13 mouse cellular contexts compared by ENCODE assay signal in the genomic region with DNA sequence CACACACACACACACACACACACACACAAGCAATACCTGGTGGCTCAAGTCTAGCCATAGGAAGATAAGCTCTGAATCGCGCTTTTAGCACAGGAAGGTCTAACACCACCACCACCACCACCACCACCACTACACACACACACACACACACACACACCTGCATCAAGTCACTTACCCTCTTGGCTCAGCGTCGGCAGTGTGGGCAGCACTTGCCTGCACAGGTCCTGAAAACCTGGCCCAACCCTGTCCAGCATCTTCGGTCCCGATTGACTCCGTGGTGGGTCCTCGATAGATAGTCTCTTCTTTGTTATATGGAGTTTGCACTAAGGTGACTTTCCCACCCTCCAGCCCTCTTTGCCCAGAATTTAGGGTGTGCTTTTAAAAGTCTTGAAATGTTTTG. TPM values are rescaled to one million over a fixed set of nuclear protein-coding genes. Genes with fewer than 3 reads are reported as not detected.
DNase-seq lines count a peak whose midpoint lies in the region; ATAC-seq and TF ChIP-seq lines count a peak whose summit lies in the region.
"Had no signal": no experiment of that assay in that cellular context is flagged by ENCODE, and none has a peak within 500 bp of the region (broad histone marks: within the 10 kb centered on the region; RNA-seq: fewer than 3 reads in every experiment).

No protein-coding gene starts in this region.

- H3K27me3 ChIP-seq in intestine, embryonic 15.5 days (replicated peaks): no peaks in the 10 kb centered on the region
- no peaks in the 10 kb centered on the region for H3K27me3 ChIP-seq in intestine, embryonic 16.5 days (replicated peaks; ENCODE audit: control insufficient read depth, insufficient read depth, low read length)
- no peaks in the 10 kb centered on the region; the same call in 1 of the 2 replicates for H3K27me3 ChIP-seq in E14TG2a.4 (ENCODE audit: insufficient read depth, low read length)
- no peaks in the 10 kb centered on the region for H3K27me3 ChIP-seq in embryonic facial prominence, embryonic 11.5 days (ENCODE audit: control insufficient read depth, insufficient read depth, low read length)
- H3K27me3 ChIP-seq in hindbrain, postnatal 0 days (ENCODE audit: insufficient read depth, low read length): no peaks in the 10 kb centered on the region

- peak overlapping the region; percentile 41 for H3K4me2 ChIP-seq in intestine, embryonic 15.5 days (replicated peaks)
- H3K4me2 ChIP-seq in intestine, embryonic 16.5 days (ENCODE audit: low read depth, low read length): no peak overlapping the region
- H3K4me2 ChIP-seq in embryonic facial prominence, embryonic 11.5 days (ENCODE audit: low read depth, low read length): no peak overlapping the region
- peak overlapping the region; percentile 43 for H3K4me2 ChIP-seq in hindbrain, postnatal 0 days (ENCODE audit: low read depth, low read length)

- H3K9me3 ChIP-seq in intestine, embryonic 15.5 days: no peaks in the 10 kb centered on the region
- no peaks in the 10 kb centered on the region for H3K9me3 ChIP-seq in intestine, embryonic 16.5 days (ENCODE audit: control insufficient read depth, low read length)
- H3K9me3 ChIP-seq in E14TG2a.4 (ENCODE audit: low read length): no peaks in the 10 kb centered on the region
- H3K9me3 ChIP-seq in embryonic facial prominence, embryonic 11.5 days (replicated peaks; ENCODE audit: control insufficient read depth, low read length): no peaks in the 10 kb centered on the region
- H3K9me3 ChIP-seq in hindbrain, postnatal 0 days (ENCODE audit: low read length): no peaks in the 10 kb centered on the region

- no peaks in the 10 kb centered on the region for H3K36me3 ChIP-seq in intestine, embryonic 15.5 days
- H3K36me3 ChIP-seq in intestine, embryonic 16.5 days (ENCODE audit: control insufficient read depth, insufficient read depth, low read length): no peaks in the 10 kb centered on the region
- no peaks in the 10 kb centered on the region for H3K36me3 ChIP-seq in E14TG2a.4 (ENCODE audit: insufficient read depth, low read length)
- no peaks in the 10 kb centered on the region for H3K36me3 ChIP-seq in embryonic facial prominence, embryonic 11.5 days (replicated peaks; ENCODE audit: control insufficient read depth, insufficient read depth, low read depth, low read length)
- no peaks in the 10 kb centered on the region for H3K36me3 ChIP-seq in hindbrain, postnatal 0 days (ENCODE audit: insufficient read depth, low read length)

- no peak overlapping the region for H3K4me3 ChIP-seq in intestine, embryonic 15.5 days (replicated peaks)
- no peak overlapping the region for H3K4me3 ChIP-seq in intestine, embryonic 16.5 days (ENCODE audit: low read length)
- peak overlapping the region; percentile 37; the same call in 1 of the 2 replicates for H3K4me3 ChIP-seq in E14TG2a.4 (replicated peaks; ENCODE audit: low read length)
- H3K4me3 ChIP-seq in embryonic facial prominence, embryonic 11.5 days (ENCODE audit: low read depth, low read length): no peak overlapping the region
- H3K4me3 ChIP-seq in hindbrain, postnatal 0 days (ENCODE audit: low read length): no peak overlapping the region
- H3K4me3 ChIP-seq: layer of hippocampus, adult 2 months had no signal

- no peak overlapping the region for H3K9ac ChIP-seq in intestine, embryonic 15.5 days
- H3K9ac ChIP-seq in intestine, embryonic 16.5 days (ENCODE audit: low read depth, low read length): no peak overlapping the region
- no peak overlapping the region for H3K9ac ChIP-seq in embryonic facial prominence, embryonic 11.5 days (replicated peaks; ENCODE audit: low read length)
- H3K9ac ChIP-seq in hindbrain, postnatal 0 days (replicated peaks; ENCODE audit: low read length): no peak overlapping the region; the same call in 1 of the 2 replicates

- TF ChIP-seq CTCF in E14TG2a.4 (conservative IDR thresholded peaks at IDR 0.05; ENCODE audit: low read length): no peak
- no peak for TF ChIP-seq CTCF in hindbrain, postnatal 0 days (IDR thresholded peaks at IDR 0.05; ENCODE audit: low read depth)

- H3K27ac ChIP-seq in intestine, embryonic 15.5 days: no peak overlapping the region
- no peak overlapping the region for H3K27ac ChIP-seq in intestine, embryonic 16.5 days (ENCODE audit: low read length)
- H3K27ac ChIP-seq in embryonic facial prominence, embryonic 11.5 days (replicated peaks; ENCODE audit: low read depth, low read length): no peak overlapping the region
- H3K27ac ChIP-seq in hindbrain, postnatal 0 days: no peak overlapping the region
- H3K27ac ChIP-seq: layer of hippocampus, adult 2 months had no signal

- DNase-seq in embryonic facial prominence, embryonic 11.5 days (ENCODE audit: low spot score): no peak
- no peak for DNase-seq in hindbrain, postnatal 0 days (ENCODE audit: low spot score)
- no peak for DNase-seq in c-Kit-positive CD71-positive TER-119-positive erythroid progenitor cells, embryonic 14.5 days (ENCODE audit: low spot score)
- no peak for DNase-seq in spleen, adult 12 weeks (ENCODE audit: low spot score)
- no peak for DNase-seq in left cerebral cortex, adult 8-10 months (ENCODE audit: low spot score in 2 of 2)
- DNase-seq: right cerebral cortex, postnatal 4 days; thymus, postnatal 14 days had no signal

- 80% methylated on average over 8 of the region's 8 CpGs for WGBS in intestine, embryonic 15.5 days
- WGBS in intestine, embryonic 16.5 days: 83% methylated on average over 8 of the region's 8 CpGs
- WGBS in embryonic facial prominence, embryonic 11.5 days: 83% methylated on average over 8 of the region's 8 CpGs
- 81% methylated on average over 8 of the region's 8 CpGs for WGBS in hindbrain, postnatal 0 days

- H3K4me1 ChIP-seq in intestine, embryonic 15.5 days (replicated peaks): no peaks in the 10 kb centered on the region
- H3K4me1 ChIP-seq in intestine, embryonic 16.5 days (ENCODE audit: control insufficient read depth, insufficient read depth, low read length): no peaks in the 10 kb centered on the region
- peaks cover 33% of the 10 kb centered on the region for H3K4me1 ChIP-seq in E14TG2a.4 (replicated peaks; ENCODE audit: low read depth, low read length)
- no peaks in the 10 kb centered on the region for H3K4me1 ChIP-seq in embryonic facial prominence, embryonic 11.5 days (ENCODE audit: control insufficient read depth, insufficient read depth, low read length)
- H3K4me1 ChIP-seq in hindbrain, postnatal 0 days (ENCODE audit: insufficient read depth, low read length): no peaks in the 10 kb centered on the region

- ATAC-seq in intestine, embryonic 15.5 days: no peak
- no peak for ATAC-seq in intestine, embryonic 16.5 days
- 0 out of 2 replicates have a peak, but pooled peaks have one; percentile 32 for ATAC-seq in embryonic facial prominence, embryonic 11.5 days (replicated peaks; ENCODE audit: insufficient number of reproducible peaks, low FRiP score, low TSS enrichment, low read depth)
- ATAC-seq in hindbrain, postnatal 0 days: no peak

RNA-seq across cellular contexts. Expression of a gene that starts 0.4 kb away (rescaled TPM):
- polyA plus RNA-seq in intestine, embryonic 15.5 days (2015; fragmentation: Nextera tagmentation; extraction: Ambion mirVana): not detected in 2 replicates
- polyA plus RNA-seq in intestine, embryonic 16.5 days (2015; fragmentation: Nextera tagmentation; extraction: Ambion mirVana): not detected in 2 replicates
- polyA plus RNA-seq in embryonic facial prominence, embryonic 11.5 days (2014; fragmentation: Nextera tagmentation; extraction: Ambion mirVana): 0.46 and 0.55 TPM in 2 replicates
- 0.42 and 1.1 TPM in 2 replicates for total RNA-seq in hindbrain, postnatal 0 days (2014; rRNA removed)
- polyA plus RNA-seq in hindbrain, postnatal 0 days (2015; fragmentation: Nextera tagmentation; extraction: Ambion mirVana): 0.71 and 0.76 TPM in 2 replicates
- under 1 TPM; 0.46 to 0.79 (median 0.60) TPM for total RNA-seq in left cerebral cortex, adult 8-10 months (2022)
- total RNA-seq: liver, adult 2 months; neutrophil, adult 5-6 weeks had no signal
- polyA plus RNA-seq: liver, adult 2 months had no signal

RNA-seq across cellular contexts. Expression of a gene that starts 38.0 kb away (rescaled TPM):
- polyA plus RNA-seq in intestine, embryonic 15.5 days (2015; fragmentation: Nextera tagmentation; extraction: Ambion mirVana): 141 and 153 TPM in 2 replicates
- 121 and 134 TPM in 2 replicates for polyA plus RNA-seq in intestine, embryonic 16.5 days (2015; fragmentation: Nextera tagmentation; extraction: Ambion mirVana)
- 166 and 184 TPM in 2 replicates for polyA plus RNA-seq in embryonic facial prominence, embryonic 11.5 days (2014; fragmentation: Nextera tagmentation; extraction: Ambion mirVana)
- 53.0 and 64.4 TPM in 2 replicates for total RNA-seq in hindbrain, postnatal 0 days (2014; rRNA removed)
- 139 and 144 TPM in 2 replicates for polyA plus RNA-seq in hindbrain, postnatal 0 days (2015; fragmentation: Nextera tagmentation; extraction: Ambion mirVana)
- 100 to 1,000 TPM in 2 of 4 experiments, 10 to 100 TPM in 2; 77.0 to 100 (median 90.0) TPM for total RNA-seq in left cerebral cortex, adult 8-10 months (2022)

Comparison
In these comparisons a context has a peak if more than half of its experiments do, and no peak if none do; other contexts are left out.
1. H3K4me2 ChIP-seq: peak in intestine, embryonic 15.5 days (single experiment) and hindbrain, postnatal 0 days (single experiment); none in intestine, embryonic 16.5 days (single experiment) and embryonic facial prominence, embryonic 11.5 days (single experiment).